Mouse (Mus musculus) hindbrain, embryonic 16.5 days (tissue): ENCODE data around the gene H2afy. TPM values are rescaled to one million over a fixed set of nuclear protein-coding genes. Genes with fewer than 3 reads are reported as not detected.

Source experiments
- ATAC-seq: fragments of 200-750 bp; cut with Nextera tagmentation; 2 replicates; pipeline ENCODE4 v1.8.0; 2017; ENCODE audit warnings: moderate TSS enrichment, moderate library complexity
- H3K27ac ChIP-seq: fragments of 300-500 bp; sonication (generic); 2 replicates; pipeline ENCODE4 v1.5.1; 2014; ENCODE audit warnings: low read depth, mild to moderate bottlenecking, control low read depth, low read length, moderate library complexity
- H3K27me3 ChIP-seq: fragments of 300-500 bp; sonication (generic); replicated peaks from 2 replicates; pipeline ENCODE4 v1.6.1; 2014; ENCODE audit warnings: low read length; ENCODE audit not compliant: control insufficient read depth, insufficient read depth
- H3K36me3 ChIP-seq: fragments of 300-500 bp; sonication (generic); 2 replicates; pipeline ENCODE4 v1.6.1; 2014; ENCODE audit warnings: mild to moderate bottlenecking, low read length, moderate library complexity, mixed read lengths; ENCODE audit not compliant: control insufficient read depth, insufficient read depth
- H3K4me1 ChIP-seq: fragments of 300-500 bp; sonication (generic); 2 replicates; pipeline ENCODE4 v1.6.1; 2014; ENCODE audit warnings: low read depth, low read length; ENCODE audit not compliant: control insufficient read depth, insufficient read depth
- H3K4me2 ChIP-seq: fragments of 300-500 bp; sonication (generic); 2 replicates; pipeline ENCODE4 v1.6.1; 2014; ENCODE audit warnings: mild to moderate bottlenecking, low read length, control low read depth, moderate library complexity
- H3K4me3 ChIP-seq: fragments of 300-500 bp; sonication (generic); 2 replicates; pipeline ENCODE4 v1.5.1; 2014; ENCODE audit warnings: mild to moderate bottlenecking, low read length, control low read depth, moderate library complexity
- H3K9ac ChIP-seq: fragments of 300-500 bp; sonication (generic); 2 replicates; pipeline ENCODE4 v1.6.1; 2014; ENCODE audit warnings: low read depth, mild to moderate bottlenecking, control low read depth, low read length, moderate library complexity
- H3K9me3 ChIP-seq: fragments of 300-500 bp; sonication (generic); 2 replicates; pipeline ENCODE4 v1.6.1; 2014; ENCODE audit warnings: mild to moderate bottlenecking, low read length, moderate library complexity; ENCODE audit not compliant: control insufficient read depth
- WGBS: fragments of 180-500 bp; shearing (Covaris S2); extraction: QIAGEN DNeasy Blood & Tissue Kit; methylation state at CpG from one replicate; pipeline ENCODE4 v1.1.7; 2014; 5-methylcytosine and 5-hydroxymethylcytosine counted together
- polyA plus RNA-seq: library from polyadenylated mRNA; unstranded; fragments of >200 nt; fragmentation: Nextera tagmentation; extraction: Ambion mirVana; gene quantifications from 2 replicates; pipeline ENCODE4 v1.2.1, GENCODE M21; 2015

The H2afy gene
- polyA plus RNA-seq, 1 experiment from 2014 or later = 239 TPM

DNA sequence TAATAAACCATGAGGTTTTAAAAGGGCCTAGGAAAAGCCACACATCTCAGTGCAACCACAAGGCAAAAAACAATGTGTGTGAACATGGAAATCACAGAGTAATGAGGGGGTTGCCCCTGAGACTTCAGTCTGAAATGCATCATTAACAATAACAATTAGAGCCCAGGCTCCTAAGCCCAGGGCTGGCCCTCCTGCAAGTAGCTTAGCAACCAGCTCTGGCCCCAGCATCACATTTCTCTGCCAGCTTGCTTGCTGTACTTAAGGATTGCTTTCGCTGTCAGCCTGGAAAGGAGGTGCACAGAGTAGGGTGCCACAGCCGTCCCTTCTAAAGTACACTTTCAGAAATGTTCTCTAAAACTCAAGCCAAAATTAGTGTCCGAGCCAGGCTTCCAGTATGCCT, 42.5 kb downstream of the H2afy start:
- ATAC-seq = peak; percentile 79
- H3K9me3 ChIP-seq = no peaks in the 10 kb centered on the region
- 0 out of 2 replicates have a peak, but pooled peaks cover 3% of the 10 kb centered on the region for H3K36me3 ChIP-seq
- H3K9ac ChIP-seq = no peak overlapping the region
- H3K4me3 ChIP-seq = no peak overlapping the region
- WGBS = 25% methylated on average over 3 of the region's 3 CpGs
- no peak overlapping the region for H3K4me2 ChIP-seq
- no peaks in the 10 kb centered on the region for H3K27me3 ChIP-seq
- peak overlapping the region; percentile 55 for H3K27ac ChIP-seq
- peaks cover 26% of the 10 kb centered on the region for H3K4me1 ChIP-seq

DNA sequence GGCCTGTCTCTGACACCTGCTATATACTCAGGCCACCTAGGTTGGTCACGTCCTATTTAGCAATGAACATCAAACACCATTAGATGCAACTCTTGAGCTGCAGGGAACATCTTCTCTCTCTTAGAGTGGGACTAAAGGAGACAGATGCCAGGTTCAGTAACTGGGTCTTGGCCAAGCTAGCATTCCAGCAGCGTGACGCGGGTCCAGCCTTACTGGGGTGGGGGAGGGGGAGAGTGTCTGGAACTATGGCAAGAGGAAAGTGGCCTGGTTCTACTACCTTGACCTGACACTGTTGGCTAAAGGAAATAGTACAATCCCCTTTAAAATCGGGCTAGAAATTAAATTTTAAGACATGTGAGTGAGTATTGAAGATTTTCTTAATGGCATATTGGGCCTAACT, 43.6 kb downstream of the H2afy start:
- H3K9ac ChIP-seq = no peak overlapping the region
- H3K4me2 ChIP-seq = no peak overlapping the region
- no peak for ATAC-seq
- no peak overlapping the region for H3K27ac ChIP-seq
- H3K9me3 ChIP-seq = no peaks in the 10 kb centered on the region
- WGBS = 69% methylated on average over 5 of the region's 5 CpGs
- H3K4me3 ChIP-seq = no peak overlapping the region
- H3K4me1 ChIP-seq = peaks cover 30% of the 10 kb centered on the region
- H3K27me3 ChIP-seq = no peaks in the 10 kb centered on the region
- peaks cover 9% of the 10 kb centered on the region for H3K36me3 ChIP-seq

DNA sequence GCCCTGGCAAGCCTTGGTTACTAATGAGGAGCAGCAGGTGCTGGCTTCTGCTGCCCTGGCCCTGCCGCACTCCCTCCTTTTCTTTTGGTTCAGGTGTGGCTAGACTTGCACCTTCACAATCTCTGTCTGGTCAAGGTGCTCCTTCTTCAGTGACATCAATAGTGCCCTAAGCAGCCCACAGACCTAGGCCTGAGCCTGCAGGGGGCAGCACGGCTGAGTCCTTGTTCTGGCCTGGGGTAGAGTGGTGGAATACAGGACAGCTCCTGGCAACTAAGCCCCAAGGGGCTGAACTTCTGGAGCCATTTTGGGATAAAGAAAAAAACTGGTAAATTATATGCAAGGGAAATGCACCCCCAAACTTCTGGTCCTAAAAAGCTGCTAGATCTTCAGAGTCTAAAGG, 45.6 kb downstream of the H2afy start:
- Histone ChIP-seq H3K36me3 (peaks cover 9% of the 10 kb centered on the region), H3K4me1 (peaks cover 30% of the 10 kb centered on the region)
- ATAC-seq = no peak

DNA sequence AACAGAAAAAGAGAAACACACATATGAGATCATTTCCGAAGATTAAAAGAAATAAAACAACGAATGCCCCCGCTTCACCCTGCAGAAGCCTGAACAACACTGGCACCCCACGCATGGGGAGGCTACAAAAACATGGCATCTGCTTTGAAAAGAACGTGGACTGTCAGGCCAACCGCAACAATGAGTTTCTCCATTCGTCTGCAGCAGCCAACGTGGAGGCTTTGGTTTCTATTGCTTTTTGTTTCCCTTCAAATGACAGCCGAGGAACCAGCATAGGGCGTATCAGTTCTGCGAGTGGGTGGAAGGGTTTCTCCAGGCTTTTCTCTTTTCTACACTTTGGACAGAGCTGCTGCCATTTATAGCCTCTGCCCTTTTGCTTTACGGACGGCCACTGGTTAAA, 47.6 kb downstream of the H2afy start:
- Histone ChIP-seq H3K4me1 (peaks cover 16% of the 10 kb centered on the region), H3K9ac (no peak overlapping the region), H3K4me3 (no peak overlapping the region), H3K4me2 (no peak overlapping the region), H3K27me3 (no peaks in the 10 kb centered on the region), H3K36me3 (peaks cover 9% of the 10 kb centered on the region), H3K27ac (no peak overlapping the region; the same call in 1 of the 2 replicates), H3K9me3 (no peaks in the 10 kb centered on the region)
- no peak for ATAC-seq
- WGBS = 61% methylated on average over 13 of the region's 13 CpGs

More for the DNA sequence above, 45.6 kb downstream of the H2afy start:
- Histone ChIP-seq H3K4me2 (no peak overlapping the region), H3K27ac (no peak overlapping the region), H3K9me3 (no peaks in the 10 kb centered on the region), H3K4me3 (no peak overlapping the region), H3K9ac (no peak overlapping the region), H3K27me3 (no peaks in the 10 kb centered on the region)
- WGBS = 88% methylated on average over 2 of the region's 2 CpGs

DNA sequence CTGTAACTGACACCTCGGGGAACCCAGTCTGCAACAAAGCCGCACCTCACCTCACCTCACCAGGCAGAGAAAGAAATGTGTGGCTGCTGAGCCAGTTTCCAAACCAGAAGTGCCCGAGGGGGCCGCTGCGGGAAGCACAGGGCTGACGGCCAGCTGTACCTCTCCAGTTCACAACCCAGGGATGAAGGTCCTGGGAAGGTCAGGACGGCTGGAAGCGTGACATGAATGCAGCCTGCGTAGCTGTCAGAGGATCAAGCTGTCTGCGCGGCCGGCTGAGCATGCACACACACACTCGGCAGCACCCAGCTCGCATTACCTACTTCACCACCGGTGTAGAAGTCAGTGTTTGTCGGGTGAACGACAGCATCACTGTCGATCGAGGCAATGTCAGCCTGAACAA, 48.2 kb downstream of the H2afy start:
- H3K4me3 ChIP-seq = no peak overlapping the region
- H3K27ac ChIP-seq = no peak overlapping the region
- H3K9ac ChIP-seq = no peak overlapping the region
- no peak overlapping the region for H3K4me2 ChIP-seq
- H3K4me1 ChIP-seq = peaks cover 10% of the 10 kb centered on the region
- ATAC-seq = no peak
- no peaks in the 10 kb centered on the region for H3K9me3 ChIP-seq
- H3K36me3 ChIP-seq = peaks cover 9% of the 10 kb centered on the region
- WGBS = 50% methylated on average over 19 of the region's 19 CpGs
- no peaks in the 10 kb centered on the region for H3K27me3 ChIP-seq

DNA sequence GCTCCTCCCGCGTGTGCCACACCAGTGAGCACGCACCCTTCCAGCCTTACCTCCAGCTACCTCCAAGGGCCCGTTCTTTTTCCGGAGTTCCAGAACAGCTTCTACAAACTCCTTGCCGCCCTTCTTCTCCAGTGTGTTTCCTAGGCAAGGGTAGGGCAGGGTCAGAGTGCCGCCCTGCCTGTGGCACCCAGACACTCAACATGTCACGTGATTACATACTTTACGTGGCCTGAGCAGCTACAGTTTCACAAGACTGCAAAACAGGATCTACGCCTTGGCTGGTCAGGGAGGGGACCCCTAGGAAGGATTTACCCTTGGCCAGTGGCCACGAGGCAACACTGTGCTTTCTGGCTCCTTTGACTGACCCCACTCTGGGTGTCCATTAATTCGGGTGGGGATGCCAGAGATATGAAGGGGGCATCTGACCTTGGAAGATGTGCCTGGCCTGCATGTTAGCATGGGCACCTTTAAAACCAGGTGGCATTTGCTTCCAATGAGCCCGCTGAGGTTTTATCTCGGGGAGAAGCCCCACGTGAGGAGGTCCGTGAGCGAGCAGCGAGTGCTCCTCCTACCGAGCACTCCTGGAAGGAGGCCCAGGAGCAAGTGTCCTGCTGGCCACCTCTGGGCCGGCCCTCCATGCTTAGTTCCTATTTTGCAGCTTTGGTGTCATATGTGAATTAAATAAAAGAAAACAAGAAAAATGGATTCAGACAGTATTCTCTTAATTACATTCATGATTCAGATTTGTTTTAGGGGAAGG, 51.8 kb downstream of the H2afy start:
- no peak overlapping the region for H3K27ac ChIP-seq
- H3K9me3 ChIP-seq = no peaks in the 10 kb centered on the region
- no peak overlapping the region for H3K4me2 ChIP-seq
- peaks cover 27% of the 10 kb centered on the region for H3K36me3 ChIP-seq
- WGBS = 84% methylated on average over 20 of the region's 20 CpGs
- H3K4me1 ChIP-seq = 0 out of 2 replicates have a peak, but pooled peaks cover 4% of the 10 kb centered on the region
- ATAC-seq = no peak
- H3K9ac ChIP-seq = no peak overlapping the region
- no peak overlapping the region for H3K4me3 ChIP-seq
- H3K27me3 ChIP-seq = no peaks in the 10 kb centered on the region

DNA sequence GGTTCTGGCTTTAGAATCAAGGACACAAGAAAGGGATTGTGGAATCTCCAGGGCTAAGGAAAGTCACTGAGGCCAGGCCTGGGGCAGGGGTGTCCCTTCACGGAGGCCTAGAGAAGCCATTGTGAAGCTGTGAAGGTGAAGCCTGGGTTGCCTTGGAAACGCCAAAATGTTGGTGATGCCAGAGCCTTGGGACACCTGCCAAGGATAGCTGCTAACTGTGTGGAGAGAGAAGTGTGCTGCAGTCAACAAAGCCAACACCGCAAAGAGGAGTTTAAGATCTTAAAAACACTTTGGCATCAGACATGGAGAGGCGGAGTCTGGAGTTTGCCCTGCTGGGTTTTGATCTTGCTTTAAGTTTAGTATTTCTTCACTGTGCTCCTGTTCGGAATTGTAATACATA, 54.5 kb downstream of the H2afy start:
- H3K9me3 ChIP-seq = no peaks in the 10 kb centered on the region
- H3K36me3 ChIP-seq = peaks cover 19% of the 10 kb centered on the region; the same call in 1 of the 2 replicates
- no peak overlapping the region for H3K9ac ChIP-seq
- no peak; the same call in 1 of the 2 replicates for ATAC-seq
- no peaks in the 10 kb centered on the region for H3K4me1 ChIP-seq
- H3K4me3 ChIP-seq = no peak overlapping the region
- no peaks in the 10 kb centered on the region for H3K27me3 ChIP-seq
- no peak overlapping the region for H3K27ac ChIP-seq
- WGBS = 74% methylated on average over 5 of the region's 5 CpGs
- no peak overlapping the region for H3K4me2 ChIP-seq

DNA sequence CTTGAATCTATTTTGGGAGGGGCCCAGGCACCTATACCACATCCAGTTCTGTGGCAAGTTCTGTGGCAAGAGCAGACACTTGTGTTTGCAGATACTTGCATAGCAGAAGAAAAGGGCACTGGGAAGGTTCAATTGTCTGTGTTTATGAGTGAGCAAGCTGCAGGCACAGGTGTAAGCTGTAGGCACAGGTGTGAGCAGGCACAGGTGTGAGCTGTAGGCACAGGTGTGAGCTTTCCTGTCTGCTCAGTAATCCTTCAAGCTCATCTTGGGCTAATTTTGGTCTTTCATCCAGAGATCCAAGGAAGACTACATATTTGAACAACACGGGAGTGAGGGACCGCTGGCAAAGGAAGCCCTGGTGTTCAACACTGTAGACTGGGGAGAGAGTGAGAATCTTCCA, 56.5 kb downstream of the H2afy start:
- H3K9ac ChIP-seq = no peak overlapping the region
- H3K36me3 ChIP-seq = peaks cover 19% of the 10 kb centered on the region
- H3K4me2 ChIP-seq = no peak overlapping the region
- H3K9me3 ChIP-seq = no peaks in the 10 kb centered on the region
- no peak overlapping the region for H3K27ac ChIP-seq
- 97% methylated on average over 2 of the region's 2 CpGs for WGBS
- H3K27me3 ChIP-seq = no peaks in the 10 kb centered on the region
- H3K4me3 ChIP-seq = no peak overlapping the region
- no peaks in the 10 kb centered on the region for H3K4me1 ChIP-seq
- ATAC-seq = no peak

DNA sequence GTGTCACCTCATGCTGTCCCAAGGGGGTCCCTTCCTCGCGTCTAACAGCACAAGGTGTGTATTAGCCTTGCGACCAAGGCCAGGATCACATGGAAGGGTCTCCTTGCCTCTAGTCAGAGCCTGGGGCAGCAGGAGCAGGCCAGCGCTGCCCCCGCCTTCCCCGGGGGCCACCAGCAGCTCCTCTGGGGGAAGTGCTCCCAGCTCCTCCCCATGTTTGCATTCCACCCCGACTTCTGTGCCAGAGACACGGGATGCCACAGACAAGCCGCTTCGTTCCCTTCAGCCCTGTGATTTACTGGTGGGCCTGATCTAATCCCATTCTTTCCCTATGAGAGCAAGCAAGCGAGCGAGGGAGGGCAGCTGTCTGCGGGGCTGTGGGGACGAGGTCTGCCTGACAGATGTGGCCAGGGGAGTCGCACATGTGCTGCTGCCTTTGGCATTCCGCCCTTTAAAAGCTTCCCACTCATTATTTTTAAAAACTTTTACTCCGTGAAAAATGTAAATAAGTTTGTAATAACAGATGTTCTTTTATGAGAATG, 57.4 kb downstream of the H2afy start:
- peaks cover 21% of the 10 kb centered on the region for H3K36me3 ChIP-seq
- H3K9ac ChIP-seq = no peak overlapping the region
- H3K27me3 ChIP-seq = no peaks in the 10 kb centered on the region
- H3K4me2 ChIP-seq = no peak overlapping the region
- no peaks in the 10 kb centered on the region for H3K4me1 ChIP-seq
- H3K4me3 ChIP-seq = no peak overlapping the region
- WGBS = 66% methylated on average over 17 of the region's 17 CpGs
- no peak for ATAC-seq
- H3K27ac ChIP-seq = no peak overlapping the region
- no peaks in the 10 kb centered on the region for H3K9me3 ChIP-seq
